Mouse (Mus musculus): Measurements from ENCODE around the gene Abca14. TPM values are rescaled to one million over a fixed set of nuclear protein-coding genes. Genes with fewer than 3 reads are reported as not detected.

Gene Abca14
- polyA plus RNA-seq, 2 experiments, result 0.06 TPM; not detected in 1

- Histone ChIP-seq H3K27ac (replicated peaks; ENCODE audit: low read depth, low read length) (no peak overlapping the region), H3K4me3 (replicated peaks; ENCODE audit: low read length) (no peak overlapping the region), H3K9ac (ENCODE audit: low read depth, low read length, severe bottlenecking) (no peak overlapping the region), H3K27me3 (ENCODE audit: control insufficient read depth, insufficient read depth, low read length) (no peaks in the 10 kb centered on the region), H3K4me2 (replicated peaks; ENCODE audit: low read depth, low read length, severe bottlenecking) (peak overlapping the region; percentile 39), H3K36me3 (ENCODE audit: control insufficient read depth, insufficient read depth, low read length) (no peaks in the 10 kb centered on the region), H3K9me3 (ENCODE audit: control insufficient read depth, low read length) (no peaks in the 10 kb centered on the region), H3K4me1 (ENCODE audit: control insufficient read depth, insufficient read depth, low read length) (peaks cover 7% of the 10 kb centered on the region; the same call in 1 of the 2 replicates)
- TF ChIP-seq POLR2A (IDR thresholded peaks at IDR 0.05; ENCODE audit: borderline replicate concordance, extremely low read depth, insufficient read depth, insufficient read length), result no peak
- peak; percentile 49 for DNase-seq (ENCODE audit: low spot score)
- WGBS, result 16% methylated on average over 22 of the region's 22 CpGs
- ATAC-seq (ENCODE audit: low FRiP score, low read depth), result peak; percentile 61
Measured at GRCm38 (mm10) chr7:120327220-120328073, 123.7 kb downstream of the Abca14 start.

- Histone ChIP-seq H3K27ac (replicated peaks; ENCODE audit: low read depth, low read length) (no peak within 1 kb of the TSS), H3K4me2 (replicated peaks; ENCODE audit: low read depth, low read length, severe bottlenecking) (peak within 1 kb of the TSS; percentile 39), H3K4me1 (ENCODE audit: control insufficient read depth, insufficient read depth, low read length) (peaks cover 7% of the 10 kb centered on the region; the same call in 1 of the 2 replicates), H3K9me3 (ENCODE audit: control insufficient read depth, low read length) (no peaks in the 10 kb centered on the region), H3K9ac (ENCODE audit: low read depth, low read length, severe bottlenecking) (no peak within 1 kb of the TSS), H3K36me3 (ENCODE audit: control insufficient read depth, insufficient read depth, low read length) (no peaks in the 10 kb centered on the region), H3K4me3 (replicated peaks; ENCODE audit: low read length) (no peak within 1 kb of the TSS), H3K27me3 (ENCODE audit: control insufficient read depth, insufficient read depth, low read length) (no peaks in the 10 kb centered on the region)
- 79% methylated on average over 22 of the region's 22 CpGs for WGBS
- no peak for TF ChIP-seq POLR2A (IDR thresholded peaks at IDR 0.05; ENCODE audit: borderline replicate concordance, extremely low read depth, insufficient read depth, insufficient read length)
- ATAC-seq (ENCODE audit: low FRiP score, low read depth) (peak; percentile 60; the same call in 1 of the 2 replicates), DNase-seq (ENCODE audit: low spot score) (peak; percentile 82)
Measured at GRCm38 (mm10) chr7:120328087-120328793, 124.5 kb downstream of the Abca14 start, which contains the start of gene Abca15. Gene Abca15 (plus strand): TSS chr7:120328670.

- DNase-seq (ENCODE audit: low spot score) (no peak), ATAC-seq (ENCODE audit: low FRiP score, low read depth) (no peak)
- H3K4me1 ChIP-seq (ENCODE audit: control insufficient read depth, insufficient read depth, low read length), result no peaks in the 10 kb centered on the region
- no peak for TF ChIP-seq POLR2A (IDR thresholded peaks at IDR 0.05; ENCODE audit: borderline replicate concordance, extremely low read depth, insufficient read depth, insufficient read length)
- no peak overlapping the region for H3K27ac ChIP-seq (replicated peaks; ENCODE audit: low read depth, low read length)
- no peak overlapping the region for H3K4me2 ChIP-seq (replicated peaks; ENCODE audit: low read depth, low read length, severe bottlenecking)
- H3K27me3 ChIP-seq (ENCODE audit: control insufficient read depth, insufficient read depth, low read length), result no peaks in the 10 kb centered on the region
- H3K4me3 ChIP-seq (replicated peaks; ENCODE audit: low read length), result no peak overlapping the region
- no peaks in the 10 kb centered on the region for H3K9me3 ChIP-seq (ENCODE audit: control insufficient read depth, low read length)
- H3K36me3 ChIP-seq (ENCODE audit: control insufficient read depth, insufficient read depth, low read length), result no peaks in the 10 kb centered on the region
- 32% methylated on average over 13 of the region's 13 CpGs for WGBS
- H3K9ac ChIP-seq (ENCODE audit: low read depth, low read length, severe bottlenecking), result no peak overlapping the region
Measured at GRCm38 (mm10) chr7:120361159-120361558, 157.4 kb downstream of the Abca14 start.

Other genes with a start within 250 kb of the Abca14 start
- not detected in 2 replicates for gene Dnah3, start 108.7 kb upstream of the Abca14 start, polyA plus RNA-seq (2012; rRNA removed)
- gene Dnah3, start 108.7 kb upstream of the Abca14 start, polyA plus RNA-seq (2014; fragmentation: Nextera tagmentation; extraction: Ambion mirVana), result 0.01 TPM in 1 of 2 replicates, not detected in the other
- gene Tmem159, start 101.6 kb upstream of the Abca14 start, polyA plus RNA-seq (2012; rRNA removed), result 11.7 and 14.2 TPM in 2 replicates
- gene Tmem159, start 101.6 kb upstream of the Abca14 start, polyA plus RNA-seq (2014; fragmentation: Nextera tagmentation; extraction: Ambion mirVana), result 22.0 and 28.9 TPM in 2 replicates
- gene Zp2, start 58.7 kb upstream of the Abca14 start, polyA plus RNA-seq (2012; rRNA removed), result 1.0 and 1.7 TPM in 2 replicates
- gene Zp2, start 58.7 kb upstream of the Abca14 start, polyA plus RNA-seq (2014; fragmentation: Nextera tagmentation; extraction: Ambion mirVana), result 0.08 and 0.66 TPM in 2 replicates
- gene Anks4b, start 30.1 kb upstream of the Abca14 start, polyA plus RNA-seq (2012; rRNA removed), result 0.03 TPM in 1 of 2 replicates, not detected in the other
- not detected in 2 replicates for gene Anks4b, start 30.1 kb upstream of the Abca14 start, polyA plus RNA-seq (2014; fragmentation: Nextera tagmentation; extraction: Ambion mirVana)
- 12.9 and 16.9 TPM in 2 replicates for gene Crym, start 1.9 kb upstream of the Abca14 start, polyA plus RNA-seq (2012; rRNA removed)
- 12.3 and 13.3 TPM in 2 replicates for gene Crym, start 1.9 kb upstream of the Abca14 start, polyA plus RNA-seq (2014; fragmentation: Nextera tagmentation; extraction: Ambion mirVana)
- gene Abca15, start 124.7 kb downstream of the Abca14 start, polyA plus RNA-seq (2012; rRNA removed), result not detected in 2 replicates
- not detected in 2 replicates for gene Abca15, start 124.7 kb downstream of the Abca14 start, polyA plus RNA-seq (2014; fragmentation: Nextera tagmentation; extraction: Ambion mirVana)
- gene Abca16, start 205.7 kb downstream of the Abca14 start, polyA plus RNA-seq (2012; rRNA removed), result 0.03 TPM in 1 of 2 replicates, not detected in the other
- gene Abca16, start 205.7 kb downstream of the Abca14 start, polyA plus RNA-seq (2014; fragmentation: Nextera tagmentation; extraction: Ambion mirVana), result 0.07 TPM in 1 of 2 replicates, not detected in the other

All from limb, embryonic 14.5 days (tissue).